Mouse (Mus musculus) fat pad, adult 2 months (tissue): Measurements from ENCODE around the gene C130074G19Rik.

ENCODE experiments used
- DNase-seq: peaks from one replicate; pipeline ENCODE4 v3.0.0-alpha.2; 2011; ENCODE audit warnings: low read depth, low spot score; ENCODE audit errors: extremely low read depth

The C130074G19Rik gene

DNA sequence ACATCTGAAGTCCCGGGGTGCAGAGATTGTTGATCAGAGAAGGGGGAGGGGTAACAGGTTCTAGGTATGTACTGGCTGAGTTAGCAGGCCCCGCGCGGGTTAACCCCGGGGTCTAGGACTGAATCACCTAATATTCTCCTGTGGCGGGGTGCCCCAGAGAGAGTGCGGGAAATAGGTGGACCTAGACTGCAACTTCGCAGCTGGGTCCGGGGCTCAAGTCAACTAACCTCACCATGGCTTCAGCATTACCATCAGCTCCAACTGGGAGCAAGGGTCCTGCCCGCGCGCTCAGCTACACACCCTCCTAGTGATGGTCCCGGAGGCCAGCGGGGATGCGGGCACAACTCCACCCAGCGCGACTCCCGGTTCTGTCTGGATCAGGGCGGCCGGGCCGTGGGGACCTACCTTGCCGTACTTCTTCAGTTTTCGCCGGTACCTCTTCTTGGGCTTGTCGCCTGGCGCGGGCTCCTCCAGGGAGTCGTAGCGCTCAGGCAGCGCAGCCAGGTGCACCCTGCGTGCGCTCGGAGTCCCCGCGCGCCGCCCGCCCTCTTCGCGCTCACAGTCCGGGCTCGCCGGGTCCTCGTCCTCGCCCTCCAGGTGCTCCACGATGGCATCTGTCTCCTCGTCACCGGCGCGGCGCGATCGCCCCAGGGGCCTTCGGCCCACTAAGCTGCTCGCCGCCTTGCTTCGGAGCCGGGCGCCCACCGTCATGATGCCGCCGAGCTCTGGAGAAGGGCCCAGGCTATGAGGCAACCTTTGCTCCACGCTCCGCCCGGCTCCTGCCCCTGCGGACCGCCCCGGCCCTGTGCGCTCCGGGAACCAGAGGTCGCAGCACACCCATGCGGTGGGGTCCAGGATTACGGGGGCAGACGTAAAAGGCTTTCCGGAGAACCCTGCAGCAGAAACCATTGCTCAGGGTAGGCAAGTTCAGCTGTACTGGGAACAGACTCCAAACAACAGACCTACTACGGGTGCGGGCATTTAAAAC, at the start of gene C130074G19Rik:
TSS of gene C130074G19Rik (minus strand) at position 938 of the 988 bp plus-strand sequence.
- no peak for DNase-seq

DNA sequence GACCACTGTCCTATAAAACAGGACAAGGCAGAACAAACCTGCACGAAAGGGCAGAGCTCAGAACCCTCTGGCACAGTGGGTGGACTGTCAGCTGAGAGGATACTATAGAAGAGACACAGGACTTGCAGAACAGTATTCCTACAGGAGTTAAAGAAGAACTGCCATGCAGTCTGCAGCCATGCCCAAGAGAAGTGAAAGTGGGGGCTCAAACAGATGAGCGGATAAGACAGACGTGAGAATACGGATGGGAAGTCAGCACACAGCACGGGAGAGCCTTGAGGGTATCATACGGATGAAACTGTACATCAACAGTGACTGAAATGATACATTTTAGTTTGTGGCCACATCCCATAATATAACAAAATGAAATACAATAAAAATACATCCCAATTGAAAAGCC, 48.1 kb upstream of the C130074G19Rik start:
- no peak for DNase-seq

DNA sequence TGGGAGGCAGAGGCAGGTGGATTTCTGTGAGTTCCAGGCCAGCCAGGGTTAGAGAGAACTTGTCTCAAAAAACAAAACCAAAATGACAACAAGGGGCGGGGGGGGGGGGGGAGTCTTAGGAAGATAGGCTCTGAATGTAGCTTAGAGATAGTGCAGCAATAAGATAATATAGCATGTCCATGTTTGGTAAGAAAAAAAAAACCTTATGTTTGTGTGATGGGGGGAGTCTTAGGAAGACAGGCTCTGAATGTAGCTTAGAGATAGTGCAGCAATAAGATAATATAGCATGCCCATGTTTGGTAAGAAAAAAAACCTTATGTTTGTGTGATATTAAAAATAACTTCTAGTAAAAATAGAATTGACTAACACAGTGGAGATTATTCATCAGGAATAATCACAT, 45.4 kb upstream of the C130074G19Rik start:
- no peak for DNase-seq

- DNase-seq = no peak
Measured at GRCm38 (mm10) chr1:184927911-184928310, 44.9 kb upstream of the C130074G19Rik start.

DNA sequence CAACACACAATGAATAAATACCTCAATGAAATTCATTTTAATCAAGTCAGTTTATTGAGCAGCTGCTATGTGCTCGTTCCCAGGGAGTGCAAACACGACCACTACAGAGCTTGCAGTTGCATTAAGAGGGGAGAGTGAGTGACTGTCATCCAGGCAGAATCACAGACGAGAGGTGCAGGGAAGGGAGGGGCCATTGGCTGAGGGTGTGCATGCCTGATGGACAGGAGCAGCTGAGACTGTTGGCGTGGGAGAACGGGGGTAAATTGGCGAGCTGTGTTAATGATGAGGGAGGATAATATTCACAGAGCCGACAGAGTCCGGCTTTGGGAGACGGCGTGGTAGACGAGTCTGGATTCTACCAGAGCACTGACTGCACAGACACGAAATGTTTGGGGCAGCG, 39.8 kb upstream of the C130074G19Rik start:
- no peak for DNase-seq

DNA sequence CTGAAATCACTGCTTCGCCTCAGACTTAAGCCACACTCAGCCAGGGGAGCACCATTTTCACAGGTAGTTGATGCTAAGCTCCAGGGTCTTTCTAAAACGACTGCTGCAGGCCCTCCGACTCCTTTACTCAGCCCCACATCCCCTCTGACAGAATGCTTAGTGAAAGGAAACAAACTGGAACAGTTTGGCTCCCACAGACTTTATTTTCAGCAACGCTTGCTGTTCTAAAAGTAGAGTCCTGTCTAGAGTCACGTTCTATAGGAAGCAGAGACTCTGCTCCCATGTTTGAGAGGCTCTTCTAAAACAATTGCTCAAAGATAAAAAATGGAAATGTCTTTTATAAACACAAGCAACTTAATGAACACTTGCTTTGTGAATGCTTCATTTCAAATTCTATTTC, 37.0 kb upstream of the C130074G19Rik start:
- no peak for DNase-seq

DNA sequence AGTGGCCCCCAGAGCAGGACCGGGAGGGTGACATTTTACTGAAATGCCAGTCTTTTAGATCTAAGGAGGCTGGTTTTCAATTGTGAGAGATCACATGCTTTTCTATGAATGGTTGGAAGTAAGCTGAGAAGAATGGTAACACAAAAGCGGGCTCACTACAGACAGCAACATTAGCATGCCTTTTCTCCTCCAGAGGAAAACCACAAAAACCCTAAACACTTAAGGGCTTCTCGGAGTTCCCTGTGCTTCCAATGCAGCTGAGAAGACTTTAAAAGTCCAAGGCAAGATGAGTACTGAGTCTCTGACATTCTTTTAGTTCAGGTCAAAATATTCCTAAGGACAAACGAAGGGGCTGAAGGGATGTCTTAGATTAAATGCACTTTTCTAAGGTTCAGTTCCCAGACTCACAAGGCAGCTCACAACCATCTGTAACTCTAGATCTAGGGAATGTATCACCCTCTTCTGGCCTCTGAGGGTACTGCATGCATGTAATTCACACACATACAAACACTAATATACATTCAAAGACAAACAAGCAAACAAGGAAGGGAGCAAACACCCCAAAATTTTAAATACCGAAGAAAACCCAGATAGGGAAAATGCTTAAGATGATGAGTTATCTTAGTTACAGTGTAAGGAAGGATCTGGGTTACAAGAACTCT, 35.3 kb upstream of the C130074G19Rik start:
- DNase-seq = no peak

- DNase-seq = no peak
Measured at GRCm38 (mm10) chr1:184912336-184912735, 29.3 kb upstream of the C130074G19Rik start.

DNA sequence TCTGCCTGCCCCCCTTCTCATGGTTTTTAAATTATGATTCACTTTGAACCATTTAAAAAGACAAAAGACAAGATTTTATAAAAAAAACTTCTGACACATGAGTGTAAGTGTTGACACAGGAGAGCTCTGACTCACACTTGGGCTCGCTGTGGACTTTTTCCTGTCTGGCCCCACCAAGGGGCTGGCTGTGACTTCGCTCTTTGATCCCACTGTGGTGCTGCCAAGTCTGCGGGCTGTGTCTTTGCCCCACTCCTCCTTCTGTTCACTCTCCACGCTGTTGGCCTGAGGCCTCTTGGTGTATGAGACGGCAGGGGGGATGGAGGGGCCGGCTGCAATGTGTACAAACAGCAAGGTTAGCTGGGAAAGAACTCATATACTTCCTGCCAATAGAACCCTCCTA, 28.8 kb upstream of the C130074G19Rik start:
- DNase-seq = no peak

GRCm38 (mm10) chr1:184908558-184908957, 25.5 kb upstream of the C130074G19Rik start:
- DNase-seq = no peak

DNA sequence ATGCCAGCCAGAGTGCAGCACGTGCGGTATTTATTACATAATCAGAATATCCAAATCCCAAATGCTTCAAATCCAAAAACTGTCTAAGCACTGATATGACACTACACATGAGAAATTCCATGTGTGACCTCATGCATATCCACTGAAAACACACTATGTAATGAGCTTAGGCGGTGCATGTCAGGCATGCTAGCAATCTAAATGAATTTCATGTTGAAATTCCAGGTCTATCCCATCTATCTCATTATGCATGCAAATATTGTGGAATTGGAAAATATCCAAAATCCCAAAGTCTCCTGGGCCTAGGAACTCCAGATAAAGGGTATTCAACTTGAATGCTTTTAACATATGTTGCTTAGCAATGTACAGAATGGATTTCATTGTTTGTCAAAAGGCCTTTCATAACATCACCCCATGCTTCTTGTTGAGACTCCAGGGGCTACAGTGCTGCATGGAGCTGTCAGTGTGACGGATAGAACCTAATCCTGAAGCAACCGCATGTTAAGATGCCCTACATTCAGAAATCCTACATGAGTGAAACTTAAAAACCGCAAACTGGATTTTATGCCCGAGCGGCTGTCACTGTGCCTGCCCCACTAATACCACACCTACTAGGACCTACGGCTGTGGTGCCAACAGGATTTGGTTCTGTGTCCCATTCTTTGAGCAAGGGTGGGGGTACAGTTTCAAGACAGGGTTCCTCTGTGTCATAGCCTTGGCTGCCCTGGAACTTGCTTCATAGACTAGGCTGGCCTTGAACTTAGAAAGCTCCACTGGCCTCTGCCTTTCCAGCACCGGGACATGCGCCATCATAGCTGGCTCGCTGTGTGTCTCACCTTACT, 23.1 kb upstream of the C130074G19Rik start:
- no peak for DNase-seq

DNA sequence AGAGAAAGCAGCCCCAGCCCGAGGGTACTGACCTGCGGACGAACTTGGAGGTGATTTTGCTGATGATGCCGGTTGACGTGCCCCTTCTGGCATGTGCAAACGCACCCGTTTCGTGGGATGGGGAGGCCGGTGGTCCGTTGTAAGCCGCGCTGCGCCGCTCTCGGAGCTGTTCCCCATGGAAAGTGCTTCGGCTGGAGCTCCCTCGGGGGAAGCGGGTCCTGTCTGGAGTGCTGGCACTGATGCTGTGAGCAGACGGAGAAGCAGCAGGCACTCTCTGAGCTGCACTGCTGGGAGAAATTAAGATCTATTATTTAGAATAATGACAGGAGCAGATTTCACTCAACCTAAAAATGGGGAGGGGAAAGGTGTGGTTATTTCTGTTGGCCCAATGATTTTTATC, 22.4 kb upstream of the C130074G19Rik start:
- DNase-seq = no peak

- no peak for DNase-seq
Measured at GRCm38 (mm10) chr1:184903697-184904096, 20.7 kb upstream of the C130074G19Rik start.

DNA sequence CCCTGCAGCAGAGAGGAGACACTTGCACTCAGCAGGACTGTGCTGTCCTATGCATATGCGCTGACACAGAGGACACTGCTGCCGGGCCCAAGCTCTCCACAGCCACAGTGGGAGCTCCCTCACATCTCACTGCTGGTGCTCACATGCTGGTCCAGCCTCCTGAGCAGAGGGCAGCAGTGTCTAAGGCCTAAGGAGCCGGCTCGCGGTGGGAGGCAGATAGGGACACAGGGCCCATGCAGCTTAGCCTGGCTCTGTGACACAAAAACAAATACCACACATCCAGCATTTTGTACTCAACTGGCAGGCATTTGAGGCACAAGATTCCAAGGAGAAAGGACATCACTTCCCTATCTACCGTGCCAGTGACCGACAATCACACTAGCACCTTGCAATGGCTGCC, 19.9 kb upstream of the C130074G19Rik start:
- no peak for DNase-seq

- DNase-seq = no peak
Measured at GRCm38 (mm10) chr1:184897350-184897749, 14.3 kb upstream of the C130074G19Rik start.

GRCm38 (mm10) chr1:184891998-184892397, 9.0 kb upstream of the C130074G19Rik start:
- DNase-seq = no peak

GRCm38 (mm10) chr1:184889454-184889853, 6.4 kb upstream of the C130074G19Rik start:
- no peak for DNase-seq

DNA sequence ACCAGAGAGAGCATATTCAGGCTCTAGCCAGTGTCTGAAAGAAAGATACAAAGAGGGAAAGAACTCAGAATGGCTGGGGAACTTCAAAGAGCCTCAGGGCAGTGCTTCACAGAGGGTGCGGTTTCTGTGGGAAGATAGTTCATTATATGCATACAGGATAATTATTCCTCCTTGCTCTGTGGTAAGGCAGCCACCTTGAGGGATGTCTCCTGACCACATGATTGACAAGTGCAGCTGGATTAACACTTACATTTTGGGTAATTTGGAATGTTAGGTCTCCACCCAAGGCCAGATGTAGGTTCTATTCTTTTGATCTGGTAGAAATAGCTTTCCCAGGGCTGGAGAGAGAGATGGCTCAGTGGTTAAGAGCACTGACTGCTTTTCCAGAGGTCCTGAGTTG, 3.1 kb upstream of the C130074G19Rik start:
- no peak for DNase-seq

DNA sequence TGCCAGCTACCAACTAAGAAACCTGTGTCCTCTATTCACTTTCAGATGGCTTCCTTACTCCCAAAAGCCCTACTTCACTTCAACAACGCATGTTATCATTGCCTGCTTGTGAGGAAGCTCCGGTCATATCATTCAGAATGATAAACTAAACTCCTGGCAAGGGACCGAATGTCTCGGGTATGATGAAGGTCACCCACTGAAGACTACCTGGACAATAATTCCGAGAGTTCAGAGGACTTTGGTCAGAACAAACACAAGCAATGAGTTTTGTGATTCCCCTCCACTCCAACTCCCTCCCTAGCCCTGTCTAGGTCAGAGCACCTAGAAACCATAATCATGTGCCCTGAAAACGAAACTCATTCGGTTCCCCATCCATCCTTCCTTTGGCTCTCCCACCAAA, 1.2 kb downstream of the C130074G19Rik start:
- no peak for DNase-seq

GRCm38 (mm10) chr1:184881211-184881610, 1.8 kb downstream of the C130074G19Rik start:
- no peak for DNase-seq

GRCm38 (mm10) chr1:184878860-184879259, 4.2 kb downstream of the C130074G19Rik start:
- no peak for DNase-seq
